Mouse (Mus musculus) embryo, embryonic 11 days (tissue): ENCODE results near the gene Plxnc1.

Experiments
- DNase-seq: peaks from one replicate; pipeline ENCODE4 v3.0.0-alpha.2; 2015

Plxnc1 gene

GRCm38 (mm10) chr10:94944691-94945205 is at the start of gene Plxnc1:
Gene Plxnc1 (minus strand): TSS chr10:94944835.
- DNase-seq = peak; percentile 79

GRCm38 (mm10) chr10:94992127-94992526 is 47.5 kb upstream of the Plxnc1 start:
- peak; percentile 81 for DNase-seq

GRCm38 (mm10) chr10:94991564-94992097 is 47.0 kb upstream of the Plxnc1 start:
- peak; percentile 85 for DNase-seq

DNA sequence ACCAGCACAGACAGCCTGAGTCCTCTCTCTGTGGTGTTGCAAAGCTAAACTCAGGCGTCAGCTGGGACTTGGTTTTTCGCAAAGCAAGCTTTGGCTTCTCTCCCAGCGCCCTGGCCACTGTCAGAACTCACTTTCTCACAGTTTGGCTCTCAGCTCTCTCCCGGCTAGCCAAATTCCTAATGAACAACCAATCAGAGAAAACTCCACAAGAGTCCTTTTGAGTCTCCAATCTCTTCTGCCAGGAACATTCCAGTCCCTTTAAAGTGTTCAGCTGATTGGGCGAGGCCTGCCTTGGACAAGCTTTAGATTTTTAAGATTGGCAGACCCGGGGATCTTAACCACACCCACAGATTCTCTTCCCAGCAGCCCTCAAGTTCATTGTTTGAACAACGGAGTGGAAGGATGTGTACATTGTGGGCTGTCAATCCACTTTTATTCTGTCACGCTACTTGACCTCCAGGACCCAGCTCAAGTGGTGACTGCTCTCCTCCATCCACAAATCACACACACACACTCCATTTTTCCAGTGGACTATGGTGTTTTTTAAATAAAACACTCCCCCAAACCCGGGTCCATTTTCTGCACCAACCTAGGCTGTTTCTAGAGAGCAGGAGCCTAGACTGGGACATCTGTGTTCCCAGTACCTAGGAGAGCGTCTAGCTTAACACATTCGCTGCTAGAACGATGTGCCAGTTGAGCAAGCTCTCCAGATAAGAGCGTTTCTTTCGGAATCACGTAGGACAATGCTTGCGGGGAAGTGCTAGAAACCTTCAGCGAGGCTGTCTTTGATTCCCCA is 46.3 kb upstream of the Plxnc1 start:
- DNase-seq = peak; percentile 43

DNA sequence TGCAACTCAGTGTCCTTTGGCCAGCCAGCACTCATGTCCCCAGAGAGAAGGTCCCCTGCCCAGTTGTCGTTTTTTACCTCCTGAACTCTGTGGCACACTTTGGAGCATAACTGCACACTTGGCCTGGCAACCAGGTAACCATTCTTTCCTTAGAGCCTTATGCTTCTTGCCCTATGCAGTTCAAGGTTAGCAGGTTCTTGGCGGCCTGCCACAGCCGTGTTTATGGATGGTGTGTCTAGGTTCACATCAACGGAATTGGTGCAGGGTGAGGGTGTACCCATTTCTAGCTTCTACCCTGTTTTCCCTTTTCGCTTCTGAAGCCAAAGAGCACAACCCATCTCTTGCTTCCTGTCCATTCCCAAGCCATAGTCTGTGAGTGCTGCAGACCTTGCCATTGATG is 44.7 kb upstream of the Plxnc1 start:
- DNase-seq = no peak

DNA sequence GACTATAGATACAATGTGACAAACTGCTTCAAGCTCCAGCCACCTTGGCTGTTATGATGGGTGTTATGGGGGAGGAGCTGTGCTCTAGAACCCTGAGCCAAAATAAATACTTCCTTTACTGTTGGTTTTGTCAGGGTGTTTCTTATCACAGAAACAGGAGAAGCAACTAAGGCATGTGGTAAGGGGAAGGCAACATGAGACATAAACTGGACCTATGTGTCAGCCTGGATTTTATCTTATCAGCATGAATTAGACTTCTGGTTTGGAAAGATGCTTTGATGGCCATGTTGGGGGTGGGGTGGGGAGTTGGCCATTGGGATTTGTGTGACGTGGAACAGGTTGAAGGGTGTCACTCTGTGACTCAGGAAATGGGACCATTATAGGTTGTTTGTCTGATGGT is 40.5 kb upstream of the Plxnc1 start:
- no peak for DNase-seq

- no peak for DNase-seq
Observed at GRCm38 (mm10) chr10:94982528-94982927, 37.9 kb upstream of the Plxnc1 start.

DNA sequence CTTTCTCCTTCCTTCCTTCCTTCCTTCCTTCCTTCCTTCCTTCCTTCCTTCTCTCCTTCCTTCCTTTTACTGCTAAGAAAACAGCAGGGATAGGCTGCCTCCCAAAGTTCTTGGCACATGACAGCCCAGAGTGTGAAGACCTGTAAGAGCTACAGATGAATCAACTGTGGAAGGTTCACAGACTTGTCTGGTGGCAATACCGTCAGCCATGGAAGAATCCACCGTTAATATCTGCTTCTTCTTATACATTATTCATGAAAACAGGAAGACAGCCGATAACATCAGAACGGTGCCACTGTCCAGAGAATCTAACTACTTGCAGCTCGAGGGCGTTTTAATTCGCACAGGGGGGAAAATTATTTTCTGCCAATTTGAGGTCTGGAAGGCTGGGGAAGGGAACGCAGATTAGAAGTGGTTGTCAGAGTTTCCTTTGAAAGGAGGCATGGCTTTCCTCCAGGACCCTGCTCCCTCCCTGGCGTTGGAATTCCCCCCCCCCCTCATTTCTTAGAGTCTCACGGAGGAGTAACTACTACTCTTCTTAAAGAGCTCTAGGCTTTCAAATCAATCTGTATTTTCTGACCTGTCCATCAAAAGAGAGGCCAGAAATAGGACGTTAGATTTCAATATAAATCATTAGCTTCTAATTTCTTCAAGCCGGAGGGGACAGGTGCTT is 37.0 kb upstream of the Plxnc1 start:
- DNase-seq = no peak

DNA sequence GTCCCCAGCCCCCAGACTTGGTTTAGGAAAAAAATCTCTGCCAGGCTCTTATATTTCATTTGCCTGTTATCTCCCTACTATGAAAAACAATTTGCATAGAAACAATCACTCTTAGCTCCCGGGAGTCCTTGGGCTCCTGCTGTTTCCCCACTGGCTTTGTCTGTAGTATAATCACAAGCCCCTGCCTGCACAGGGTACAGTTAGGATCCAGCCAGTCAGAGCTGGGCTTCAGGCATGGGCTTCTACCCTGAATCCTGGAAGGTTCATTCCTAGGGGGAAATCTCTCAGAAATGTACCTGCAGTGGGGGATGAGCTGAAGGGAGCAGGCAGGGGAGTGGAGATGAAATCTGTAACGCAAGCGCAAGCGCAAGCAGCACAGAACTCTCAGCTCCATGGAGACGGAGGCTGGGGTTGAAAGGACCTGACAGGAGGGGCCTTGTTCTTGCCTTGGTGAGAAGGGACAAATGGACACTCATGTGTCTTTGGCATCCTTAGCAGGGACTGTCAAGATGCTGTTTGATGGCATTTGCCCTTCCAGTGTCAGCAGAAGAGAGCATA is 33.7 kb upstream of the Plxnc1 start:
- DNase-seq = no peak

DNA sequence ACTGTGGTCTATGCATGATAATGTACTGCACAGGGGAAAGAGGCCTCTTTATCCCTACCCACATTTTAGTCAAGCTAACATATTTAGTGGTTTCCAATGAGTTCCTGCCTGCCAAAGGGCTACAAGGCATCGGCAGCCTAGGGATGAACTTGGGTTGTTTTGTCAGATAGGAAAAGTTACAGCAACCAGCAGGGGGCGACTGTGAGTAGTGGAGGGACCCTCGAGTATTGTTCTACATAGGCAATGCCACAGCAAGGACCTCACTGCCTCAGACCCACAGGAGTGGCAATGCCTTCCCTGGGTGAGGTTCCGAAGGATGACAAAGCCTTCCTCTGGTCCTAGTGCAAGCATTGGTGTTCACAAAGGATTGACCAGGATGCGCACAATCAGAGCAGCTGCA is 31.7 kb upstream of the Plxnc1 start:
- DNase-seq = peak; percentile 45

GRCm38 (mm10) chr10:94975099-94975496 is 30.5 kb upstream of the Plxnc1 start:
- no peak for DNase-seq

- no peak for DNase-seq
Observed at GRCm38 (mm10) chr10:94974345-94975098, 29.9 kb upstream of the Plxnc1 start.

DNA sequence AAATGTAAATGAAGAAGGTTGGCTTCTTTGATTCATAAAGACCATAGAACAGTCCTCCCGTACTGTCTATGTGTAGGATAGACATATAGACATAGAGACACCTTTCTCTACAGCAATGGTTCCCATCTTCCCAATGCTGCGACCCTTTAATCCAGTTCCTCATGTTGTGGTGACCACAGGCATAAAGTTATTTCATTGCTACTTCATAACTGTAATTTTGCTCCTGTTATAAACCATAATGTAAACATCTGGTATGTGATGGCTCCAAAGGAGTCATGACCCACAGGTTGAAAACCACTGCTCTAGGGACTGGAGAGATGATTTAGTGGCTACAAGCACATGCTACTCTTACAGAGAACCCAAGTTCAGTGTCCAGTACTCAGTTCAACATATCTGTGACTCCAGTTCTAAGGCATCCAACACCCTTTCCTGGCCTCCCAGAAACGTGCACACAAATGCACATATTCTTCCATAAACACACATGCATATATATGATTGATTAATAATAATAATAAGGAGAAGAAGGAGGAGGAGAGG is 27.1 kb upstream of the Plxnc1 start:
- DNase-seq = no peak

DNA sequence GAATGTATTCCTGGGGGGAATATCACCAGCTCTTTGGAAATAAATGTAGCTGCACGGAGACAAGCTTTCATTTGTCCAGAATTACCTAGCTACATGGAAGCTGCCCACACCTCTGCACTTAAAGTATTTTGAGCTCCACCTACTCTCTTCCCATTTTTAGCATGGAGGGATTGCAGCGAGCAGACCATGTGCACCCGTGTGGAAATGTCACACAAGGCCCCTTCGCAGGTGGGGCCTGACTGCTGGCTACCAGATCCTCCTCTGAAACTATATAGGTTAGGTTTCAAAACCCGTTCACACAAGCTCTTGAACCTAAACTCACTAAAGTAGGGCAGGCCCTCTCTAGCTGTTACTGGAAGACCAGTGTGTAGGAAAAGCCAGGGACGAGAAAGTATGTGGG is 25.6 kb upstream of the Plxnc1 start:
- no peak for DNase-seq

GRCm38 (mm10) chr10:94967468-94967867 is 22.8 kb upstream of the Plxnc1 start:
- no peak for DNase-seq

DNA sequence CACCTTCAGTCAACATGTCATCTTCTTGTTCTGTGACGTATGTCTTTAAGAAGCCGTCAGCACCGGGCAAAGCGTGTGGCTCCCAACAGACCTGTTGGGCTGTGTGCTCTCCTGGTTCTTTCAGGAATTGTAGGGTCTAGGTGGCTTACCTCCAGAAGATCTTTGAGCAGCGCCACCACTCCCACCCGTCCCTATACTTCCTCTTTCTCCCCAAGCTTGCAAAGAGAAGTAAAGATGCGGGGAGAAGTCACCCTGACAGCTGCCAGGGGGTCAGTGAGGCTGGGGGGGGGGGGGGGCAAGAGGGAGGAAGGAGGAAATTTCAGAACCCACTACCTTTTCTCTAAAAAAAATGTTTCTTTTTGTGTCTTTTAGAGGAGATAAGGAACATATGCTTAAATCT is 22.2 kb upstream of the Plxnc1 start:
- DNase-seq = no peak

- no peak for DNase-seq
Observed at GRCm38 (mm10) chr10:94965093-94965492, 20.5 kb upstream of the Plxnc1 start.

DNA sequence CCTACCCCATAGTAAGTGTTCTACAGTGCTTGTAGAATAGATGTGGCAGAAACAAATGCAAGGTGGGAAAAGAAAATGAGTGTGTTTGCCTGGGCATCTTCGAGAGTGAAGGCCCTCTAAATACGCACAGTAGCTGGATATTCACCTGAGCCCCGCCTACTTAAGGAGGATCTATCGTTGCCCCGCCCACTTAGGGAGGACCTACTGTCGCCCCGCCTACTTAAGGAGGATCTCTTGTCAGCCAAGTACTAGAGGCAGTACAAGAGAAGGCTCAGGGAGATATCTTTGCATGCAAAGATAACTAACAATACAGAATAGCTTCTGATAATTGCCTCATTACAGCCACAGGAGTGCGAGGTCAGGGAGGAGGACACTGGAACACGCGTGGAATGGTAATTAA is 17.4 kb upstream of the Plxnc1 start:
- no peak for DNase-seq

GRCm38 (mm10) chr10:94961283-94961682 is 16.6 kb upstream of the Plxnc1 start:
- no peak for DNase-seq

DNA sequence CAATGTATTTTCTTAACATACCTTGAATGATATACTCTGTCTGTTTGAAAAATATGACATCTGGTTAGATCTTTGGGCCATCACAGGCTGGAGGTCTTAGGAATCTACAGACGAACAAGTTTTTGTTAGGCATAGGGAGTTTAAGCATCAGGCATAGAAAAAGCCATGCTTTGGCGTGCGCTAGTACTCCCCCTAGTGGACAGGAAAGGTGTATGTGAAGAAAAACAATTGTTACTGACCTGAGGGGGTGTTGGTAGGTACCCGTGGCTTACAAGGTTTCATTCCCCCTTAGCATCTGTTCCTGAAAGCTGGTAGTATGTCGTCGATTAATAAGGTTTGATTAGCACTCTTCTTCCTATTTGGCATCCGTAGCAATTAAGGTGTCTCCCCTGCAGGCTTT is 13.7 kb upstream of the Plxnc1 start:
- DNase-seq = peak; percentile 81

DNA sequence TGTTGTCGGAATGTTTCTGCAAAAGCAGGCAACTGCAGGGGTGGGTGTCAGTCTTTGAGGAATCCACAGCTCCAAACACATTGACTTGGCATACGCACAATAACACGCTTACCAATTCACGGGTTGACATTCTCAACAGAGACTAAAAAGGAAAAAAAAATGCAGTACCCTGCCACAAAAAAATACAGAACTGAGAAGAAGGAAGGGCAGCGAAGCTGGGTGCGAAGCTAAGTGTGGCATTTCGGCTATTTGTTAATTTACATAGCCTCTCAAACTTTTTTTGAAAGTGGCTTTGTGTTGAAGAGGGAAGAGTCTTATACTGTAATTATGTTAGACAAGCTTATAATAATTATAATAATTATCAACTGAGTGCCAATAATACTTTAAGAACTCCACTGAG is 13.1 kb upstream of the Plxnc1 start:
- DNase-seq = no peak

GRCm38 (mm10) chr10:94947915-94948675 is 3.5 kb upstream of the Plxnc1 start:
- no peak for DNase-seq
